Comparison of ENCODE assay signal across 6 mouse cellular contexts in the genomic region with DNA sequence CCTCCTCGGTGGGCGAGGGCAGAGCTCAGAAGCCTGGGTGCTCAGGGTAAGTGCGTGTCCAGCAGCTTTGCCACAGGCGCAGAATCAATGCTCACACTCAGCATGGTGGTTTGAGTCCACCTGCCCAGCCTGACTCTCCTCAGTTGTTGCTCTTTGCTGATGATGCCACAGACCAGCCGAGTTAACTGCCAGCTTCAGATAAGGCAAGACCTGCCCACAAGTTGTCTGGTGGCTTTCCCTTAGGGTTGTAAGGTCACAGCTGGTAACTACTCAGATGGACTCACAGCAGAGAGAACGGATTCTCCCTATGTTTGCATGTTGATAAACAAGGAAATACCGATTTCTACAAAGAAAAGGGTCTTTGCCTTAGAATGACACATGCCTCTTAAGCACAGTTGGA.
DNase-seq lines count a peak whose midpoint lies in the region; ATAC-seq lines count a peak whose summit lies in the region.

No protein-coding gene starts in this region.

- peak; percentile 68 for DNase-seq in heart, adult 11 months

- ATAC-seq in common myeloid progenitor, adult 5-6 weeks (replicated peaks; ENCODE audit: low read depth, poor library complexity, severe bottlenecking), result peak; percentile 76
- ATAC-seq in granulocyte monocyte progenitor cell, adult 5-6 weeks (replicated peaks; ENCODE audit: poor library complexity, severe bottlenecking), result peak; percentile 33; the same call in 1 of the 2 replicates
- 0 out of 2 replicates have a peak, but pooled peaks have one; percentile 27 for ATAC-seq in megakaryocyte, adult 5-6 weeks (ENCODE audit: poor library complexity, severe bottlenecking)
- ATAC-seq in megakaryocyte progenitor cell, adult 5-6 weeks (replicated peaks; ENCODE audit: poor library complexity), result peak; percentile 84
- peak; percentile 92 for ATAC-seq in megakaryocyte-erythroid progenitor cell, adult 5-6 weeks (replicated peaks; ENCODE audit: low FRiP score, low TSS enrichment, poor library complexity, severe bottlenecking)

Comparison
In these comparisons a context has a peak if more than half of its experiments do, and no peak if none do; other contexts are left out.
1. Peak in every context shown above with its lines: DNase-seq and ATAC-seq.
2. ATAC-seq: peak in every context shown above with its lines; median percentile 92 in megakaryocyte-erythroid progenitor cell, adult 5-6 weeks; 84 in megakaryocyte progenitor cell, adult 5-6 weeks; 76 in common myeloid progenitor, adult 5-6 weeks; 33 in granulocyte monocyte progenitor cell, adult 5-6 weeks; 27 in megakaryocyte, adult 5-6 weeks.